Mouse (Mus musculus) monocyte, adult 5-6 weeks (primary cell): Measurements from ENCODE around the gene Psapl1. TPM values are rescaled to one million over a fixed set of nuclear protein-coding genes. Genes with fewer than 3 reads are reported as not detected.

Source experiments
- ATAC-seq: fragments of 153-309, 156-312 bp; replicated peaks from 2 replicates; pipeline ENCODE4 v1.8.0; 2017; ENCODE audit warnings: mild to moderate bottlenecking; ENCODE audit not compliant: low TSS enrichment, insufficient number of reproducible peaks, severe bottlenecking, poor library complexity, low FRiP score
- total RNA-seq: library from RNA; stranded (forward); fragments of 200-1000, 200-491, 200-594 nt; gene quantifications from 3 replicates; pipeline ENCODE4 v1.2.3, GENCODE M21; 2017

Gene Psapl1
- not detected in 3 replicates for total RNA-seq

GRCm38 (mm10) chr5:36203916-36204315, at the start of gene Psapl1:
Gene Psapl1, plus strand, starts transcription at chr5:36204021.
- ATAC-seq: 0 out of 2 replicates have a peak, but pooled peaks have one; percentile 4

- no peak for ATAC-seq
Measured at GRCm38 (mm10) chr5:36154879-36155485, 48.8 kb upstream of the Psapl1 start.

GRCm38 (mm10) chr5:36165424-36166302, 38.2 kb upstream of the Psapl1 start:
- no peak for ATAC-seq

- ATAC-seq: no peak
Measured at GRCm38 (mm10) chr5:36166346-36167013, 37.3 kb upstream of the Psapl1 start.

GRCm38 (mm10) chr5:36168963-36169650, 34.7 kb upstream of the Psapl1 start:
- ATAC-seq: no peak

GRCm38 (mm10) chr5:36174569-36175115, 29.2 kb upstream of the Psapl1 start:
- ATAC-seq: no peak

GRCm38 (mm10) chr5:36176409-36176808, 27.4 kb upstream of the Psapl1 start:
- peak; percentile 52 for ATAC-seq

GRCm38 (mm10) chr5:36176873-36177272, 26.9 kb upstream of the Psapl1 start:
- ATAC-seq: no peak

GRCm38 (mm10) chr5:36178215-36178614, 25.6 kb upstream of the Psapl1 start:
- no peak for ATAC-seq

- no peak for ATAC-seq
Measured at GRCm38 (mm10) chr5:36178785-36179184, 25.0 kb upstream of the Psapl1 start.

- ATAC-seq: no peak
Measured at GRCm38 (mm10) chr5:36179708-36180107, 24.1 kb upstream of the Psapl1 start.

GRCm38 (mm10) chr5:36182326-36182725, 21.5 kb upstream of the Psapl1 start:
- no peak for ATAC-seq

GRCm38 (mm10) chr5:36186294-36187053, 17.3 kb upstream of the Psapl1 start:
- no peak for ATAC-seq

GRCm38 (mm10) chr5:36188310-36188709, 15.5 kb upstream of the Psapl1 start:
- ATAC-seq: no peak

- no peak for ATAC-seq
Measured at GRCm38 (mm10) chr5:36191285-36191684, 12.5 kb upstream of the Psapl1 start.

GRCm38 (mm10) chr5:36191876-36192275, 11.9 kb upstream of the Psapl1 start:
- no peak for ATAC-seq

GRCm38 (mm10) chr5:36192677-36193076, 11.1 kb upstream of the Psapl1 start:
- ATAC-seq: no peak

- no peak for ATAC-seq
Measured at GRCm38 (mm10) chr5:36194631-36195030, 9.2 kb upstream of the Psapl1 start.
